Mouse (Mus musculus) G1E (cell line): ENCODE results near the gene Gbx1. TPM values are rescaled to one million over a fixed set of nuclear protein-coding genes. Genes with fewer than 3 reads are reported as not detected.

ENCODE experiments used
- ATAC-seq: 2 replicates; pipeline ENCODE4 v1.8.0; 2016; ENCODE audit warnings: mild to moderate bottlenecking; ENCODE audit not compliant: insufficient number of reproducible peaks, poor library complexity, low FRiP score, severe bottlenecking; ENCODE audit errors: extremely low read depth
- DNase-seq: peaks from one replicate; pipeline ENCODE4 v3.0.0; 2012; ENCODE audit warnings: low spot score
- H3K27me3 ChIP-seq: 2 replicates; pipeline ENCODE4 v1.6.1; 2012; ENCODE audit warnings: mild to moderate bottlenecking, low read length, inconsistent platforms; ENCODE audit not compliant: insufficient read depth
- H3K36me3 ChIP-seq: replicated peaks from 2 replicates; pipeline ENCODE3; 2012; ENCODE audit warnings: mild to moderate bottlenecking, inconsistent platforms
- H3K4me1 ChIP-seq: 2 replicates; pipeline ENCODE4 v1.6.1; 2012; ENCODE audit warnings: low read depth, low read length, inconsistent platforms, mixed read lengths; ENCODE audit not compliant: insufficient read depth
- H3K4me3 ChIP-seq: 2 replicates; pipeline ENCODE4 v1.5.1; 2012; ENCODE audit warnings: low read depth, mild to moderate bottlenecking, inconsistent platforms, low read length, moderate library complexity, mixed read lengths
- H3K9me3 ChIP-seq: replicated peaks from 2 replicates; pipeline ENCODE4 v1.6.1; 2012; ENCODE audit warnings: inconsistent platforms
- CTCF ChIP-seq: IDR thresholded peaks from 2 replicates; pipeline ENCODE4 v1.5.1; 2012; ENCODE audit warnings: low read depth, low read length, inconsistent platforms, mixed read lengths
- GATA1 ChIP-seq: IDR thresholded peaks from 2 replicates; pipeline ENCODE4 v1.6.1; 2012; ENCODE audit warnings: borderline replicate concordance, low read length, inconsistent platforms, mixed read lengths
- GATA2 ChIP-seq: IDR thresholded peaks from 2 replicates; pipeline ENCODE4 v1.6.1; 2012; ENCODE audit warnings: low read depth, low read length, inconsistent platforms, borderline replicate concordance
- POLR2AphosphoS5 ChIP-seq: IDR thresholded peaks from 2 replicates; pipeline ENCODE4 v1.6.1; 2012; ENCODE audit warnings: low read depth, low read length, inconsistent platforms; ENCODE audit not compliant: insufficient replicate concordance
- TAL1 ChIP-seq: conservative IDR thresholded peaks from 2 replicates; pipeline ENCODE4 v1.6.1; 2012; ENCODE audit warnings: low read depth, low read length, inconsistent platforms, mixed read lengths
- polyA plus RNA-seq: library from polyadenylated mRNA; stranded (reverse); fragments of >175 nt; gene quantifications from 2 replicates; pipeline ENCODE4 v1.2.3, GENCODE M21; 2012
- total RNA-seq, 2 experiments: library from RNA; stranded (forward) in 1 of 2; stranded (reverse) in 1 of 2; fragments of 200-1000 nt in 1 of 2; fragments of >200 nt in 1 of 2; fragmentation: Nextera tagmentation in 1 of 2; gene quantifications; 2 replicates each; pipeline ENCODE4 v1.2.3; 2014 to 2017

Gbx1 gene
- total and polyA plus RNA-seq, 3 experiments, result 0.02 TPM; not detected in 2

DNA sequence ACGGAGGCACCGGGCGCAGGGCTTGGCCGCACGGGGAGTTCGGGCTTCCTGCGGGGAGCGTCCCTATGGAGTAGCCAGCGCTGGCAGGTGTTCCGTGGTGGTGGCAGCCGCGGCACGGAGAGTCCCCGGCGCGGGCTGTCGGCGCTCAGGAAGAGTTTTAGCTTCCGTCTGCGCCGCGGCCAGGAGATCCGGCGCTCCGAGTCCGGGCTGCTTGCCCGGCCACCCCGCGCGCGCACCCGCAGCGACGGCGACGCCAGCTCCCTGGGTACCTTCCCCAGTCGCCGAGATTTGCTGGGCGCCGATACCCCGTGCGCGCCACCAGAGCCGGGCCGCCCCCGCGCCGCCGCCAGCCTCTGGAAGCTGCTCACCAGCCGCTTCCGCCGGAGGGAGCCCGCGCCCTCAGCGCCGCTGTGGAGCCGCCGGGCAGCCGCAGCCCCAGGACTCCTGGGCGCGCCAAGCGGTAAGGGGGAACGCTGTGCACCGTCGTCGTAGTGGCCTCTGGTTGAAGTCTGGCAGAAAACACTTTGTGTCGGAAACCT is 52.2 kb downstream of the Gbx1 start:
- DNase-seq (no peak), ATAC-seq (no peak)
- H3K4me3 ChIP-seq, result no peak overlapping the region
- H3K4me1 ChIP-seq, result peaks cover 6% of the 10 kb centered on the region; the same call in 1 of the 2 replicates
- H3K27me3 ChIP-seq, result no peaks in the 10 kb centered on the region
- TF ChIP-seq CTCF, result no peak
- TF ChIP-seq POLR2AphosphoS5, result no peak
- no peak for TF ChIP-seq TAL1
- TF ChIP-seq GATA2, result no peak
- no peak for TF ChIP-seq GATA1
- peaks cover 95% of the 10 kb centered on the region for H3K36me3 ChIP-seq
- H3K9me3 ChIP-seq, result peaks cover 9% of the 10 kb centered on the region

DNA sequence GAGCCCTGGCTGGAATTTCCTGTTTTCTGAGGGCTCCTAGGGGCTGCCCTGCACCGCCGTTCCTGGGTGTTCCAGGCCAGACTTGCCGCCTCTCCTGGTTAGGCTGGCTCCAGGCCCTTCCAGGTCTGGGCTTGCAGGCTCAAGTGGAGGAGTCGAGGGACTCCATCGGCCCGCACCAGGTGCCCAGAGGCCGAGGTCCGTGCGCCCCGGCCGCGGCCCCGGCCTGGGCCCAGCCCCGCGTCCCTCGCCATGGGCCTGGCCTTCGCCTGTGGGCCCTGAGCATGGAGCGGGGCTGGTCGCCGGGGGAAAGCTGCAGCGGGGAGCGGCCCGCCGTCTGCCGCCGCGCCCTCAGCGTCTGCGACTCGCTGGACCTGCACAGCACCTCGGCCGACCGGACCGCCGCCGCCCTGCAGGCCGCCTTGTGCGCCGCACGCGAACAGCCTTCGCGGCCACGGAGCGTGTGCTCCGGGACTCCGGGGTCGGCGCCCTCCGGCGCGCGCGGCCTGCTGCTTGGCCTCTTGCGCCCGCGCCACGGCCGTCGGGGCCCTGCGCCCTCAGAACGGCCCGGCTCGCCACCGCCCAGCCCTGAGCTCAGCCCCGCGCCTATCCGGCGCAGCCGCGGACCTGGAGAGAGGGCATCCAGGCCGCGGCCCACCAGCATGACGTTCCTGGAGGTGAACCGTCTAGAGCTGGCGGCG is 52.8 kb downstream of the Gbx1 start:
- Histone ChIP-seq H3K4me3 (no peak overlapping the region), H3K36me3 (peaks cover 95% of the 10 kb centered on the region)
- DNase-seq, result no peak

GRCm38 (mm10) chr5:24472884-24473619 is 54.0 kb downstream of the Gbx1 start:
- Histone ChIP-seq H3K4me3 (no peak overlapping the region), H3K27me3 (no peaks in the 10 kb centered on the region), H3K9me3 (peaks cover 9% of the 10 kb centered on the region), H3K4me1 (peaks cover 6% of the 10 kb centered on the region; the same call in 1 of the 2 replicates), H3K36me3 (peaks cover 92% of the 10 kb centered on the region)
- no peak for ATAC-seq
- TF ChIP-seq GATA1, result no peak
- no peak for TF ChIP-seq POLR2AphosphoS5
- no peak for TF ChIP-seq TAL1
- no peak for TF ChIP-seq CTCF
- no peak for TF ChIP-seq GATA2
- DNase-seq, result no peak

More for the DNA sequence above, 52.8 kb downstream of the Gbx1 start:
- Histone ChIP-seq H3K9me3 (peaks cover 9% of the 10 kb centered on the region), H3K27me3 (no peaks in the 10 kb centered on the region), H3K4me1 (peaks cover 6% of the 10 kb centered on the region; the same call in 1 of the 2 replicates)
- TF ChIP-seq TAL1 (no peak), GATA1 (no peak), GATA2 (no peak), CTCF (no peak), POLR2AphosphoS5 (no peak)
- no peak for ATAC-seq

- Histone ChIP-seq H3K9me3 (peaks cover 9% of the 10 kb centered on the region), H3K4me3 (no peak overlapping the region), H3K27me3 (no peaks in the 10 kb centered on the region), H3K4me1 (peaks cover 7% of the 10 kb centered on the region), H3K36me3 (peaks cover 91% of the 10 kb centered on the region)
- DNase-seq, result peak; percentile 75
- ATAC-seq, result peak; percentile 49; the same call in 1 of the 2 replicates
- TF ChIP-seq POLR2AphosphoS5 (no peak), GATA1 (no peak), CTCF (peak; percentile 88)
Observed at GRCm38 (mm10) chr5:24470600-24470999, 56.4 kb downstream of the Gbx1 start.

GRCm38 (mm10) chr5:24466762-24467161 is 60.2 kb downstream of the Gbx1 start:
- no peak for ATAC-seq
- no peaks in the 10 kb centered on the region for H3K27me3 ChIP-seq
- TF ChIP-seq GATA1 (no peak), GATA2 (no peak), TAL1 (no peak), POLR2AphosphoS5 (no peak), CTCF (no peak)
- H3K4me1 ChIP-seq, result peaks cover 12% of the 10 kb centered on the region
- no peak overlapping the region for H3K4me3 ChIP-seq
- H3K36me3 ChIP-seq, result peaks cover 91% of the 10 kb centered on the region
- no peak for DNase-seq
- no peaks in the 10 kb centered on the region for H3K9me3 ChIP-seq

- no peak overlapping the region for H3K4me3 ChIP-seq
- no peaks in the 10 kb centered on the region for H3K9me3 ChIP-seq
- no peaks in the 10 kb centered on the region for H3K27me3 ChIP-seq
- no peak for TF ChIP-seq GATA1
- no peak for TF ChIP-seq CTCF
- TF ChIP-seq TAL1, result no peak
- no peak for TF ChIP-seq GATA2
- TF ChIP-seq POLR2AphosphoS5, result no peak
- peaks cover 55% of the 10 kb centered on the region for H3K4me1 ChIP-seq
- DNase-seq, result no peak
- ATAC-seq, result no peak
- peaks cover 63% of the 10 kb centered on the region for H3K36me3 ChIP-seq
Observed at GRCm38 (mm10) chr5:24455613-24456012, 71.4 kb downstream of the Gbx1 start.
